ENCODE assay signal across 7 mouse cellular contexts in the genomic region with DNA sequence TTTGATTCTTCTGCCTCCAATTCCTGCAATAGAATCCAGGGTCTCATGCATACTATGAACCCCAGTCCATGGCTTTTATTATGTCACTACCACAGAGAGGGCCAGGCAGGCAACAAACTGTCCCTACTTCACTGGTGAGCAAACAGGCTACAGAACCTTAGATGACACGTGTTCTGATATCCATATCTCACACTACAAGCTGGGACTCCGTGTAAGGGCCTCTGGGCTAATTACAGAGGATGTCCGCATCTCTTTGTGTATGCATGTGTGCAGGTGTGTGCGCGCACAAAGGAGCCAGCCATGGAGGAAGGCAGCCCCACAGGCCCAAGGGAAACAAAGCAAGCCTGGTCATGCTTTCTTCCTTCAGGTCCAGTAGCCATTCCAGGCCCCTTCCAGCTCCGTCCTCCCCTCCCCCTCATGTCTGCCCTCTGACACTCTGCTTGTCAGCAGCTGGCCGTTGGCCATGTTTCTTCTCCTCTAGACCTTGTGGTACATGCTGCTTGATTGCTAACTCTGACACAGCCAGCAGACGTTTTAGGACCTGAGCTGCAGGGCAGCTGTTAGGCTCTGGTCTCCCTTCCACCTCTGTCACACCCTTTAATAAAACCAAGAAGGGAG. TPM values are rescaled to one million over a fixed set of nuclear protein-coding genes. Genes with fewer than 3 reads are reported as not detected.
DNase-seq lines count a peak whose midpoint lies in the region; ATAC-seq and TF ChIP-seq lines count a peak whose summit lies in the region.

No protein-coding gene starts in this region.

- TF ChIP-seq POLR2A in thymus, adult 2 months (IDR thresholded peaks at IDR 0.05; ENCODE audit: control insufficient read depth, extremely low read depth, insufficient read depth, low read length, poor library complexity): no peak

- no peaks in the 10 kb centered on the region for H3K27me3 ChIP-seq in heart, postnatal 0 days (ENCODE audit: control insufficient read depth, insufficient read depth, low read length)
- no peaks in the 10 kb centered on the region for H3K27me3 ChIP-seq in thymus, adult 2 months (ENCODE audit: control insufficient read depth, insufficient read depth, low read length)

- peaks cover 11% of the 10 kb centered on the region for H3K4me1 ChIP-seq in heart, postnatal 0 days (ENCODE audit: control insufficient read depth, insufficient read depth)
- peaks cover 9% of the 10 kb centered on the region for H3K4me1 ChIP-seq in thymus, adult 2 months (replicated peaks; ENCODE audit: control insufficient read depth, insufficient read depth, low read length)

- H3K9ac ChIP-seq in heart, postnatal 0 days (replicated peaks; ENCODE audit: low read depth, low read length): no peak overlapping the region

- WGBS in heart, postnatal 0 days: 24% methylated on average over 8 of the region's 8 CpGs
- 79% methylated on average over 8 of the region's 8 CpGs for WGBS in thymus, adult 2 months

- TF ChIP-seq CTCF in heart, postnatal 0 days (IDR thresholded peaks at IDR 0.05; ENCODE audit: low read depth): no peak
- no peak for TF ChIP-seq CTCF in thymus, adult 2 months (IDR thresholded peaks at IDR 0.05; ENCODE audit: borderline replicate concordance, control insufficient read depth, extremely low read depth, insufficient read depth, low read length, poor library complexity)

- no peak for TF ChIP-seq EP300 in heart, postnatal 0 days (IDR thresholded peaks at IDR 0.05; ENCODE audit: low read depth)

- H3K27ac ChIP-seq in heart, postnatal 0 days (ENCODE audit: low read depth): peak overlapping the region; percentile 60
- H3K27ac ChIP-seq in thymus, adult 2 months (ENCODE audit: control insufficient read depth, insufficient read depth, low read length): no peak overlapping the region

- no peak overlapping the region for H3K4me3 ChIP-seq in heart, postnatal 0 days (ENCODE audit: low read depth, low read length)
- H3K4me3 ChIP-seq in thymus, adult 2 months (ENCODE audit: control insufficient read depth, insufficient read depth, low read length): no peak overlapping the region

- no peak overlapping the region for H3K4me2 ChIP-seq in heart, postnatal 0 days (ENCODE audit: low read depth, low read length)

- no peaks in the 10 kb centered on the region for H3K36me3 ChIP-seq in heart, postnatal 0 days (replicated peaks; ENCODE audit: control insufficient read depth, insufficient read depth, low read length)
- H3K36me3 ChIP-seq in thymus, adult 2 months (ENCODE audit: control insufficient read depth, insufficient read depth, low read length): no peaks in the 10 kb centered on the region

- ATAC-seq in heart, postnatal 0 days (ENCODE audit: insufficient read depth, low read depth): peak; percentile 84

- peak; percentile 45 for DNase-seq in Muller cell, postnatal 12 days (ENCODE audit: inconsistent ontology term)
- DNase-seq in embryo, embryonic 10.5 days (ENCODE audit: low spot score): peak; percentile 64
- peak; percentile 65 for DNase-seq in heart, postnatal 0 days (ENCODE audit: low spot score)
- DNase-seq in kidney, postnatal 36 days: peak; percentile 87 to 89
- DNase-seq in thymus, adult 2 months: no peak
- DNase-seq in left cerebral cortex, adult 11 months (ENCODE audit: low spot score): no peak
- DNase-seq in urinary bladder, postnatal 4 days (ENCODE audit: low spot score in 2 of 2): no peak

- no peaks in the 10 kb centered on the region for H3K9me3 ChIP-seq in heart, postnatal 0 days (replicated peaks; ENCODE audit: control insufficient read depth, low read length)

RNA-seq across cellular contexts. Expression of a gene that starts 0.5 kb away (rescaled TPM):
- not detected in 2 replicates for total RNA-seq in heart, postnatal 0 days (2014; rRNA removed; ENCODE audit: low replicate concordance)
- 1.7 and 2.3 TPM in 2 replicates for polyA plus RNA-seq in heart, postnatal 0 days (2015; fragmentation: Nextera tagmentation; extraction: Ambion mirVana)
- 0.98 and 1.4 TPM in 2 replicates for polyA plus RNA-seq in thymus, adult 2 months (2012; rRNA removed)

Comparison
In these comparisons a context has a peak if more than half of its experiments do, and no peak if none do; other contexts are left out.
1. DNase-seq: peak in Muller cell, postnatal 12 days (single experiment), embryo, embryonic 10.5 days (single experiment), heart, postnatal 0 days (single experiment) and kidney, postnatal 36 days (2 of 2); none in thymus, adult 2 months (single experiment), left cerebral cortex, adult 11 months (single experiment) and urinary bladder, postnatal 4 days (0 of 2).